Comparison of ENCODE assay signal across 26 mouse cellular contexts in the genomic region with DNA sequence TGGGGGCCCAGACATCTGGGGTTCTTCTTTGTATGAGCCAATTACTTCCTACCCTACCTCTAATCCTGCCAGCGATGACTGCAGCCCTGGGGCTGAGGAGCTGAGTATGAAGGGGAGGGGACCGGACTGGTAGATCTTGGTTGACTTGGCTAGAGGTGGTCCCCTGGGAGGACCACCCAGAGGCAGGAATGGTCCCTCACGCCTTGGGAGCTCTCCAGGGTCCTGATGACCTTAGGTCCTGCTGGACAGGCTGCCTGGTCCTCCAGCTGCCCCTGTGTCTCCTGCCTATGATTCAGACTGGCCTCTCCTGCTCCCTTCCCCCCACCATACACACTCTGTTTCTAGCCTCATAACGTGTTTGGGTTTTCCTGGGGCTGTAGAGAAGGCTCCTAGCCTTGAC. TPM values are rescaled to one million over a fixed set of nuclear protein-coding genes. Genes with fewer than 3 reads are reported as not detected.
A peak's percentile ranks its signal among the peaks of the same experiment; 100 is the strongest.
DNase-seq lines count a peak whose midpoint lies in the region; ATAC-seq lines count a peak whose summit lies in the region.
"Had no signal": no experiment of that assay in that cellular context is flagged by ENCODE, and none has a peak within 500 bp of the region (broad histone marks: within the 10 kb centered on the region; RNA-seq: fewer than 3 reads in every experiment).

No protein-coding gene starts in this region.

- peak; percentile 33 for DNase-seq in adrenal gland, postnatal 10 days
- DNase-seq in adrenal gland, adult (ENCODE audit: inconsistent age in 2 of 2, low spot score in 1 of 2), result no peak
- peak; percentile 52 for DNase-seq in heart, postnatal 4 days
- no peak for DNase-seq in heart, adult 11 months
- DNase-seq in NIH3T3 (ENCODE audit: low read depth), result peak; percentile 28
- DNase-seq in limb, embryonic 11.5 days (ENCODE audit: low spot score), result peak; percentile 42
- DNase-seq in left cerebral cortex, adult 9 months (ENCODE audit: low spot score in 2 of 2), result no peak
- no peak for DNase-seq in spleen, postnatal 10 days (ENCODE audit: low spot score in 2 of 2)
- DNase-seq: adrenal gland, postnatal 25 days; cerebellum, adult 18-20 months; cerebellum, postnatal 25 days; kidney, adult 11 months; kidney, postnatal 36 days; layer of hippocampus, postnatal 36 days; lung, adult 18-20 months; lung, postnatal 36 days; right cerebral cortex, adult 18-20 months; thymus, adult 2 months had no signal

- H3K4me3 ChIP-seq in limb, embryonic 11.5 days (ENCODE audit: low read depth, low read length), result no peak overlapping the region
- H3K4me3 ChIP-seq: embryonic facial prominence, embryonic 13.5 days; heart, embryonic 13.5 days had no signal

- no peaks in the 10 kb centered on the region for H3K27me3 ChIP-seq in limb, embryonic 11.5 days (ENCODE audit: control insufficient read depth, insufficient read depth, low read length)
- H3K27me3 ChIP-seq: embryonic facial prominence, embryonic 13.5 days; heart, embryonic 13.5 days; Patski had no signal

- no peak overlapping the region for H3K9ac ChIP-seq in limb, embryonic 11.5 days (ENCODE audit: low read length)
- H3K9ac ChIP-seq: embryonic facial prominence, embryonic 13.5 days; heart, embryonic 13.5 days had no signal

- H3K36me3 ChIP-seq in limb, embryonic 11.5 days (ENCODE audit: control insufficient read depth, insufficient read depth, low read length), result peaks cover 7% of the 10 kb centered on the region; the same call in 1 of the 2 replicates

- no peaks in the 10 kb centered on the region for H3K4me1 ChIP-seq in limb, embryonic 11.5 days (ENCODE audit: control insufficient read depth, insufficient read depth, low read length)
- H3K4me1 ChIP-seq: heart, embryonic 13.5 days had no signal

- 52% methylated on average over 4 of the region's 4 CpGs for WGBS in limb, embryonic 11.5 days

- no peak overlapping the region for H3K27ac ChIP-seq in limb, embryonic 11.5 days (replicated peaks; ENCODE audit: low read depth, low read length)
- H3K27ac ChIP-seq: embryonic facial prominence, embryonic 13.5 days; heart, embryonic 13.5 days had no signal

- H3K9me3 ChIP-seq in limb, embryonic 11.5 days (ENCODE audit: control insufficient read depth, low read length), result peaks cover 2% of the 10 kb centered on the region; the same call in 1 of the 2 replicates

- H3K4me2 ChIP-seq in limb, embryonic 11.5 days (ENCODE audit: low read depth, severe bottlenecking), result no peak overlapping the region
- H3K4me2 ChIP-seq: embryonic facial prominence, embryonic 13.5 days; heart, embryonic 13.5 days; liver, embryonic 11.5 days had no signal

- no peak for ATAC-seq in limb, embryonic 11.5 days (ENCODE audit: insufficient number of reproducible peaks, low FRiP score, low TSS enrichment, low read depth)
- ATAC-seq: forebrain, embryonic 16.5 days; hindbrain, embryonic 16.5 days; Patski had no signal

RNA-seq across cellular contexts. Expression of a gene that starts 39.4 kb away (rescaled TPM):
- total RNA-seq in adrenal gland, postnatal 10 days (2021), result 1 to 10 TPM; 1.7 to 2.4 TPM
- total RNA-seq in heart, postnatal 4 days (2021), result 1 to 10 TPM in 1 of 2 experiments, under 1 TPM in 1; 0.99 to 1.0 TPM
- 4.1 and 4.2 TPM in 2 replicates for polyA plus RNA-seq in limb, embryonic 11.5 days (2014; fragmentation: Nextera tagmentation; extraction: Ambion mirVana)
- total RNA-seq: hematopoietic stem cell, adult 5-6 weeks; megakaryocyte-erythroid progenitor cell, adult 5-6 weeks had no signal

Comparison
In these comparisons a context has a peak if more than half of its experiments do, and no peak if none do; other contexts are left out.
1. DNase-seq: peak in adrenal gland, postnatal 10 days (single experiment), heart, postnatal 4 days (single experiment), NIH3T3 (single experiment) and limb, embryonic 11.5 days (single experiment); none in adrenal gland, adult (0 of 2), heart, adult 11 months (single experiment), left cerebral cortex, adult 9 months (0 of 2) and spleen, postnatal 10 days (0 of 2).